Mouse (Mus musculus) adrenal gland, adult 8-10 months (tissue): Measurements from ENCODE around the gene Klf11. TPM values are rescaled to one million over a fixed set of nuclear protein-coding genes. Genes with fewer than 3 reads are reported as not detected.
"Not testable (repeated sequence)": the region's sequence is repeated elsewhere in the genome, so short reads cannot be mapped to it uniquely, and the experiment has no call there.

Experiments
- DNase-seq: peaks from one replicate; pipeline ENCODE4 v3.0.0; 2022
- total RNA-seq, 4 experiments: library from RNA; stranded (reverse); gene quantifications; 2 replicates each; pipeline ENCODE4 v1.2.4; 2022

The Klf11 gene
- total RNA-seq, 4 experiments from 2014 or later = 10.9 to 15.3 (median 13.7) TPM

DNA sequence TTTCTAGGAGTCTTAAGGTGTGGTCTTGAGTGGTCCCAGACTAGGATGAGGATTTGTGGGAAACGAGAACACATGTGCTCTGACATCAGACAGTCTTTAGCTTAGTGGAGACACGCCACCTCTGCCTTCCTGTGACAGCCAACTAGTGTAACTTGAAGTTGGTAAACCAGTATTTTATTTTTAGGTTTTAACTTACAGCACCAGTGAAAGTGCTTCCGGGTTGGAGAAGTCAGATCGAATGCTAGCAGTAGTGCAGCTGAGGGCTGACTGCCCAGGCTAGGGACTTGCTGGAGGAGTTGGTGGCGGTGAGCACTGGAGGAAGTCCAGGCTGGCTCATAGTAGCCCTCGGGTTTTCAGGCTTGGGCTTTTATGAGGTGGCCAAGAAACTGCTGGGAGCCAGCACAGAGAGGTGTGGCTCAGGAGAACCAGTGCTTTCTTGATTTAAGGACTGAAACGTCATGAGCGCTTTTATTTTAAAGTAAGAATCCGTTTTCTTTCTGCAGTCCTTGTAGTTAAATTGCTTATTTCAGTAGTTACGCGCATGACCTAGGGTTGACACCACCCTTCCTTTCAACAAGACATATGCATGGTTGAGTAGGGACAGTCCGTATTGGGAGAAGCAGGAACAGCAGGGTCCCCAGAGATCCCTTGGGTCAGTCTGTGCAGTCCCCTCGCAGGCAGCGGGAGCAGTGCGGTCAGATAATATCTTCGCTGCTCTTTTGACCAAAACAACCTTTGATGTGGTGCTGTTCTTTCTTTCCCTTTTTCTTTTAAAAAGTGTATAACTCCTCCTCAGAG is 3.2 kb downstream of the Klf11 start:
- no peak for DNase-seq

DNA sequence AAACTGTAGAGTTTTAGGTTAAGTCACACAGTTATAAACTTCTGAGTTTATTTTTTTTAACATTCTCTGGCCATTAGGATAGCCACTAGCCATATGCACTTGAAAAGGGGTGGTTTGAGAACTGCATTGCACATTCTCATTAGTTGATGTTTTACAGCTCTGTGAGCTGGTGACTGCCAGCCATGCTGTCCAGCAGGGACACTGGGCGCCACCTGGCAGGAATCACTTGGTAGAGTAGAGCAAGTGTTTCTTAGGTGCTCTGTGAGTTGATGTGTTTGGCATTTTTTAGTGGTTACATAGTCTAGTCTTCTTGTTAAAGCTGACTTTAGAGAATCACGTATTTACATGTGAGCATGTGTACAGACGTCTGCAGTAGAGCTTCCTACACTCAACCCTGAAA is 5.4 kb downstream of the Klf11 start:
- DNase-seq = no peak

DNA sequence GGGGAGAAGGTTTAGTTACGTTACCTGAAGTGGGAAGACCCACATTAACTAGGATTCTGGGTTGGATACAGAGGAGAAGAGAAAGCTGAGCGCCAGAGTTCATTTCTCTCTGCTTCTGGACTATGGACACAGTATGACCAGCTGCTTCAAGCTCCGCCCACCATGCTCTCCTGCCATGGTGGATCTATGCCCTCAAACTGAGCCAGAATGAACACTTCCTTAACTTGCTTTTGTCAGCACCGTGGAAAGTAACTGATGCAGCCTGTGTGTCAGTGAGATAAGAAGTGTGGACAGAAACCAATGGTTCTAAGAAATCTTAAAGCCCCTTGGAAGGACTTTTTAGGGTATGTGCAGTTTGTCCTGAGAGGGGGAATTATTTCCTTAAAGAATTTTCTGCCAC is 7.9 kb downstream of the Klf11 start:
- DNase-seq = no peak

DNA sequence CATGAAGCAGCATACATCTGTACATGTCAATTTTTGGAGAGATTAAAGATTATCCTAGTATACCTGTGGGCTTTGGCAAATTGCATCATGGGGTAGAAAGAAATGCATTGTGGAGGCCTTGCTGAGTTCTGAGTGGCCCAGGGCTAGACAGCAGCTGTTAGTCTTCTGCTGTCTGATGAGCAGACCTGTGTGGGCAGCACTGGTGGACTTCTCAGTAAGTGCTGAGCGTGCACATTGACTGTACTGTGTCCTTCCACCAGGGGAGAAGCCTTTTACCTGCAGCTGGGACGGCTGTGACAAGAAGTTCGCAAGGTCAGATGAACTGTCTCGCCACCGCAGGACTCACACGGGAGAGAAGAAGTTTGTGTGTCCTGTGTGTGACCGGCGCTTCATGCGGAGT is 8.8 kb downstream of the Klf11 start:
- DNase-seq = no peak

DNA sequence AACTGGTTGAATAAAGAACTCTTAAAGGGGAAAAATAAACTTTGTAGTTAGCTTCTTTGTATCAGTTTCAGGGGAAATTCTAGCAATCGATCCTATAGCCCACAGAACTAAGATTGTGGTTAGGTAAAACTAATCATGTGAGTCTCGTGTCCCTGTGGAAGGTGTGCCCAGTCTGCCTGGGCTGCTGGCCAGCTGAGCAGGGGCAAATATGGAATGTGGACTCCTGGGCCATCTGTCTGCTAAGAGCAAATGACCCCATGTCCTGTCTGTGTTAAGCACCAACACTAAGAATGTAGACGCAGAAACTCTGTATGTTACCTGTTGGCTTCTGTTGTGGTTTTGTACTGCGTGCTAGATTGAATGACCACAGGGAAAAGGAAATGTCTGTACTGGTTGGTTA is 10.0 kb downstream of the Klf11 start:
- no peak for DNase-seq

DNA sequence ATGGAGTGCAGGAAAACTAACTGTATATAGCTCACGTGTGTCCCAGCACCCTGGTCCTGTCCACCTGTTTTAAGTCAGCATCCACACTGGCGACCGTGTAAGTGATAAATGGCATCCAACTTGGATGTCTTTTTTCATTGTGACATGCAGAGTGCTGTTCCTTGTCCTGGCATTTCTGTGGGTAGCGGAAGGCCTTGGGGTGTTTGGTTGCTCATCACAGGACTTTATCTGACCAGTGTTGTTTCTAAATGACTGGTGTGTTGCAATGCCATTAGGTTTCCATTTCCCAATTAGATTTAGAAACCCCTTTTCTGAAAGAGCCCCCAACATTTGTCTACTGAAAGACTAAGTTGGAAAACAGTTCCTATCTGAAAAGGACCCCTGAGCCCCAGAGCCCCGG is 11.1 kb downstream of the Klf11 start:
- no peak for DNase-seq

DNA sequence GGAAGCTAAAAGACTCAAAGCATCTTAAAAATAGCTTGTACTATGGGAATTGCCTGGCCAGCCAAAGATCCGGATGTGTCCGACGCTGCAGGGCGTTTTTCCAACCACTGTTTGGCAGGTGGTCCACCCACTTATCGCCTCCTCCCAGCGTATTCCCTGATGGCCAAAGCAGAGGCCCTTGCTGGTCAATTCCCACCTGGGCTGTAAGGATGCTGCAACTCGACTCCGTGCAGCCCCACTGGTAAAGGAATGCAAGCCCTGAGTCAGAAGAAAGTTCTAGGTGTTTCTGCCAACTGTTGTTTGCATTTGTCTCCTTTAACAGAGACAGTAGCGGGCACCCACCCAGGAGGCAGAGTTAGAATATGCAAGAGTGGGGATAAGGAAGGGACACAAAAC is 29.0 kb downstream of the Klf11 start:
- no peak for DNase-seq

DNA sequence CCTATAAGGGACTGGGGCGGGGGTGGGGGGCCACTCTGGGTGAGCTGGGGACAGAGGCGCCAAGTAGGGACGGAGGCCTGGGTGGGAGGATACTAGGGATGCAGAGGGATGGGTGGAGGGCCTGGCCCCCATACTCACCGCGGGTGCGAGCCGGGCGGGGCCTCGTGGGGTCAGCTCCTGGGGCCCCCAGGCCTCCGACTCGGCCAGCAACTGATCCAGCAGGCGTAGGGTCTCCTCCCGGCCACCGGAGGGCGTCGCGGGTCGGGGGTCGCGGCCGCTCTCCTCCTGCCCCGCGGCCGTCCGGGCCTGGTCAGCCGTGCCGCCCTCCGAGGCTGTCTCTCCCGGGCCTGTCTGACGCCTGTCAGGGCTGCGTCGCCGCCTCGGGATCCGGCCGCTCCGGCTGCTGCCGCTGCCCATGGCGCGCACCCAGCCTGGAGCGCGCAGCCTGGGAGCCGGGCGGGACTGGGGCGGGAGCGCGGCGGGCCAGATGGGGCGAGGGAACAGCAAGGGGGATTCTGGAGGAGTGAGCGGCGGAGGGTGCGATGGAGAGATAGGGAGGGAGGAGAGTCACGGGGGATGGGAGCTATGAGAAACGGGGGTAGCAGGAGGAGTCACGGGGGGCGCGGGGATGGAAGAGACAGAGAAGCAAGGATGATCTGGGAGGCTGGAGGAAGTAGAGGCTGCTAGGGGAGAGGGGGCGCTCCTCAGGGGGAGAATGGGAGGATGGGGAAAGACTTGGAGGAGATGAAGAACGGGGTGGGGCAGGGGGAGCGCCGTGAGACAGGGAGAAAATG is 29.6 kb downstream of the Klf11 start:
- no peak for DNase-seq

DNA sequence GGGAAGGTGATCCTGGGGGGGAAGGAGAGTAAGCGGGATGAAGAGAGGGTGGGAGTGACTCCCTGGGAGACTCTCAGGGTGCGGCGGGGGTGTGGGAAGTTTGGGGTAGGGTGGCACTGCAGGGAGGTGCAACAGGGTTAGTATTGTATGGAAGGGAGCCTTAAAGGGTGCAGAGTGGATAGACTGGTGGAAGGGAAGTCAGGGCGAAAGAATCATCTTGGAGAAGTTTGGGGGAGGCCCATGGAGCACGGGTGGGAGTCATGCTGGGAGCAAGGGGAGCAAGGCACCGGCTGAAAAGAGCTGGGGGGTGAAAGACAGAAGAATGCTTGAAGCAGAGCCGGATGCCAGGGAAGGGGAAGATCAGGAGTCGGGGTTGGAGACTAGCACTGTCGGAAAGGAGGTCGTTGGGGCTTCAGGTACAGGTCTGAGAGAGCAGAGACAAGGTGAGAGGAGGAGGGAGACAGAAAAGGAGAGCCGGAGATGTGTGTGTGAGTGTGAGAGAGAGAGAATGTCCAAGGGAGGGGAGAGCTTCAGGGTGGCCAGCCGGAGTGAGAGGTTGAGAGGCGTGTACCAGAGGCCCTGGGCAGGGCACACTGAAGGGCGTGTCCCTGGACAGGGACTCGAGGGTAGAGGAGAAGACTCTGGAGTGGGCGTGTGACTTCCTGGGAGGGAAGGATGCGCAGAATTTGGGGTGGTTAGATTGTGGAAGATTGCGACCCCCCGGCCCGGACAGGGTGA is 30.4 kb downstream of the Klf11 start, which contains the start of gene Cys1:
Cys1 (minus strand) TSS at position 528 of the 738 bp plus-strand sequence.
- DNase-seq = no peak

DNA sequence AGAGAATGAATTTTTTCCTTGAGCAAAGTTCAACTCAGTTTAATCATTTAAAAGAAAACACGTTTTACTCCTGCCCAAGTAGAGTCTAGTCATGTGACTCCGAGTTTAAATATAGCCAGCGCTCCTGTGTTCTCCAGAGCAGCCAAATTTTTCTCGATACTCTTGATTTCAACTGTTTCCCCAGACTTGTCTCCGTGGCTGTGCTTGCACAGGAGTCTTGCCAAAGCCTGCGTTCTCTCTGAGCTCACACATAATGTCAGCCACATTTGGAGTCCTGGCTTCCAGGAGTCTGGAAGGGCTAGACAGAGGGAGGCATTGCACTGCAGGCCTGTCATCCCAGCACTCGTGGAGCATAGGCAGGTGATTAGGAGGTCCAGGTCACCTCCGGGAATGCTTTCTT is 31.5 kb downstream of the Klf11 start:
- DNase-seq = no peak

DNA sequence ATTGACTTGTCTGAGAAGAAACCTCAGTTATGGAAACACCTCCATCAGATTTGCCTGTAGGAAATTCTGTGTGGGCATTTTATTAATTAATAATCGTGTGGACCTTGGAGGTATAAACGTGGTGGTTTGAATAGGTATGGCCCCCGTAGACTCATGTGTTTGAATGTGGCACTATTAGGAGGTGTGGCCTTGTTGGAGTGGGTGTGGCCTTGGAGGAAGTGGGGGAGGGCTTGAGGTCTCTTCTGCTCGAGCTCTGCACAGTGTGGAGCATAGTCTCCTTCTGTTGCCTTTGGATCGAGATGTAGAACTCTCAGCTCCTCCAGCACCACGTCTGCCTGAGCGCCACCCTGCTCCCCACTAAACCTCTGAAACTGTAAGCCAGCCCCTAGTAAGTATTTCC is 32.4 kb downstream of the Klf11 start:
- no peak for DNase-seq

DNA sequence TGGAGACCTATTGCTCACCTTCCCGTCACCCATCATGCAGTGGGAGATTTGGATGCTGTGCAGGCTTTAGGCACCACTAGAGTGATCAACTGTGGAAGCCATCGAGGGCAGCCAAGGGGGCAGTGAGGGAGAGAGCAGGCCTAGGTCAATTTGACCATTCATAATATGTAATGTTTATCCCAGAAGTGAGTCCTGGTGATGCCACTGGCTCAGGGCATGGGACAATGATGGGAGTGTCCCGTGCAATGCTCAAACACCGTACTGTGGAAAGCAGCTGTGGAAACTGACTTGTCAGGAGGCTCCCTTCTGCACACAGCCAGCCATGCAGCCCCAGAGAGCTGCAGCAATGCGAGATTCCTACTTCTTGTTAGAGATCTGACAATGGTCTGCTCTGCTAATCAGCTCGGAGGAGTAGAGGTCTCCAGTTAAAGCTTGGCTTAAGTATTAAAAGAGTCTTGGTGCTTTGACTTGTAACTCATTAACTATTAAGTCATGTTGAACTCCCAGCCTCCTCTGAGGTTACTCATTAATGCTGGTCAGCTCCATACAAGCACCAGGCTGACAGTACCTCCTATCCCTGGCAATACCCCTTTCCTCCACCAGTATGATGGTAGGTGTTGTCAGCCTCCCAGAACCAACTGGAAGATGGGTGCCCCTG is 35.1 kb downstream of the Klf11 start:
- no peak for DNase-seq

DNA sequence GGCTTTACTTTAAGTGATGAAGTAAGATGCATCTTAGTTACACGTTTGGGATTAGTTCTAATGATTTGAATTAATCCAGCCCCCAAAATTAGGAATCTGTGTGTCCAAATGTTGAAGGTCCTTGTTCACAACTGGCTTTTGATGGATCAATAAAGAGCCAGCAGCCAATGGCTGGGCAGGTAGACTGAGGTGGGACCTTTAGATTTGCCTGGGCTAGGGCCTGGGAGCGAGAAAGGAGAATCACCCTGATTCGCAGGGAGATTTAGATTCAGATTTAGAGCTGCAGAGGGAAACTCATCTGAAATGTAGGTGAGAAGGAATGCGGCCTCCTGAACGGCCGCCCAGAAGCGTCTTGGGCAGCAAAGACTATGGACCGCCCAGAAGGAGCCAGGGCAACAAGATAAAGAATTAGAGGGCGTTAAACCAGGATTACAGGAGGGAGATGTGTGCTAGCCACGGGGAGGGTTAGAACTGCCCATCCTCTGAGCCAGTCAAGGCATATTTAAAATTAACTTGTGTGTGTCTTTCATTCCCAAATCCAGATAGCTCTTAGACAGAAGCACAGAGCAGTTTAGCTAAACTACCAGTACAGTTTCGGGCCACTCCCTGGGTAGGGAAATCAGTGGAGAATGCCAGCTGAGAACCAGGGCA is 35.7 kb downstream of the Klf11 start:
- no peak for DNase-seq

DNA sequence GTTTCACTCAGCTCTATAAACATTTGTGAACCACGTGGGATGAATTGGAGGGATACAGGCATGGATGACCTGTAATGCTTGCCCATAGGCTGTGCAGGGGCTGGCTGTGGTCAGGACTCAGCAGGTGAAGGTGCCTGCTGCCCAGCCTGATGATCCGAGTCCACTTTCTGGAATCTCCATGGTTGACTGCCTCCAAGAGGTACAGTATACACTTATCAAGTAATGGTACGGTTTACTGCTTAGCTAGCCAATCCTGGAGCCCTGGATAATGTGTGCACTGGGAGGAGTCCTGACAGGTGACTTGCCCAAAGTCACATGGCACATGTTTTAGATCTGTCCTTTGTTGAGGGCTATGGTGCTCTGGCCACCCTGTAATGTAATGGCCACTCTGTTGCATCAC is 39.3 kb downstream of the Klf11 start:
- no peak for DNase-seq

DNA sequence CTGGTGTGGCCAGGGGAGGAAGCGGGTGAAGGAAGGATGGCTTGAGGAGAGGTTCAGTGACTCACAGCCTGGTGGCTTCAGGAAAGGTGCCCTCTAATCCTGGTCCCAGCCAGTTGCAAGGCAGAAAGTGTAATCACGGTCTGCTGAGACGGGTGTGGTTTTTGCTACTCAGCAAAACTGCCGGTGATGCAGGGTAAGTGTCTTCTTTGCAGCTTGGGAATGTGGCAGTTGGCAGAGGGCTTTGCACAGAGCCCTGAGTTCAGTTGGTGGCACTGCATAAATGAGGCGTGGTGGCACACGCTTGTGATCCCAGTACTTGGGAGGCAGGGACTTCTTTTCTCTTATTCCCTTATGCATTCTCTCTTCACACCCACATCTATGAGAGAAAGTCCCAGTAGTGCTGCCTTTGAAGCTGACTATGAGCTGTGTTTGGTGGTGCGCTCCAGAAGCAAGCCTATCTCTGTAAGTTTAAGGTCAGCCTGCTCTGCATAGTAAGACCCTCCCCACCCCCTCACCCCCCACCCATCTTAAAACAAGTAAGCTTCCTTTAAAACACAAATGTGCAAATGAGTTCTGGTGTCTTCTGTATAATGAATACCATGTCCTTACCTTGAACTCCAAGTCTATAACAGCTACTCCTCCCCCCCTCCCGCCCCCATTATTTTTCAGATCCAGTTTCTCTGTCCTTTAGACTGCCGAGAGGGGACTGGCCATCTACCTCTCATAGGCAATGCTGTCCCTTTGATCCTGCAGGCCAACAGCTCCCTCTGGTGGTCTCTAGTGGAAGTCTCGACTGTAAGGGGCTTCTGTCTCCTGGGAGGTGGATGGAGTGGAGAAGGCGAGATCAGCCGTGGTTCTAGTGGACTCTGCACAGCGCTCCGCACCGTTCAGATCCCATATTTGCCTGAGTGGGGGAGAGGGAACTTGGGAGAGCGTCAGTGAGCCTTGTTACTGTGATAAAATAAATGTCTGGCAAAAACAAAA is 45.7 kb downstream of the Klf11 start:
- peak; percentile 74 for DNase-seq

DNA sequence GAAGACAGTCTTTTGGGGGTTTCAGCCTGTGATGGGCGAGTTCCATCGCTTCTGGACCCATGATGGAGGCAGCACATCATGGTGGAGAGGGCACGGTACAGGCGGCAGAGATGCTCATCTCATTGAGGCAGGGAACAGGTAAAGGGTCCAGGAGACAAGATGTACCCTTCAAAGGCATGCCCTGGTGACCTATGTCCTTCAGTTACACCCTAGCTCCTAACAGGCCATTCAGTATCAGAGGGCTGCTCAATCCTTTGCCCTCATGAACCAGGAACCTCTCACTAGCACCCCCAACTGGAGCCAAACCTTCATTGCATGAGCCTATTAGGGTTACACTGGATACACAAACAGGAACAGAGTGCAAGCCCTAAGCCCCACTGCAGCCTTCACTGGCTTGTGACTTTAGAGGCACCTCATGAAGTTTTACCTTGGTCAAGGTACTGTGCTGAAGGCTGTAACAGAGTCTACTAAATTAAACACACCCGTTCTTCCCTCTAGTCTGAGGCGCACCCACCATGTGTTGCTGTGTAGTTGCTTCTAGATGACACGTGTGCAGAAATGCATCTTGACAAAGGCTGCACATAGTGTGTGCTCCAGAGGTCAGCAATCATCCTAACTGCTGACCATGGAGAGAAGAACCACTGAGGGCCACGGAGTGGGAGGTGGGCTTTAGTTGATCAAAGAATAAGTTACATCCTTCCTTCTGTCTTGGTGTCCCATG is 46.6 kb downstream of the Klf11 start:
- no peak for DNase-seq

DNA sequence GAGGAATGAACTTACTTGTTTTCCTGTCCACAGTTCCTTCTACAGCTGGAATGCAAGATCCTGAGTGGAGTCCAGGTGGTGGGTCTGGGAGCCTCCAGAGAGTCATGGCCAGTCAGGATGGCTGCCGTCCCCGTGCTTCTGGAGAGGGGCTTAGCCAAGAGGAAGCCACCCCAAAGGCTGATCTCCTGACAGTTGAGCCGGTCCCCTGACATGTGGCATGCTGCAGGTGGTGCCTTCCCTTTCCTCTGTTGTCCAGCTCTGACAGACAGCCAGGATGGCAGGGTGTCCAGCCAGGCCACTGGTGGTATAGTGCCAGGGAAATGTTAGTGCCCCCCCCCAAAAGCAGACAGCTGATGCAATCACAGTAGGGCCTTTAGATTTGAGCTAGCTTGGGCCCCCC is 47.4 kb downstream of the Klf11 start:
- DNase-seq = no peak

DNA sequence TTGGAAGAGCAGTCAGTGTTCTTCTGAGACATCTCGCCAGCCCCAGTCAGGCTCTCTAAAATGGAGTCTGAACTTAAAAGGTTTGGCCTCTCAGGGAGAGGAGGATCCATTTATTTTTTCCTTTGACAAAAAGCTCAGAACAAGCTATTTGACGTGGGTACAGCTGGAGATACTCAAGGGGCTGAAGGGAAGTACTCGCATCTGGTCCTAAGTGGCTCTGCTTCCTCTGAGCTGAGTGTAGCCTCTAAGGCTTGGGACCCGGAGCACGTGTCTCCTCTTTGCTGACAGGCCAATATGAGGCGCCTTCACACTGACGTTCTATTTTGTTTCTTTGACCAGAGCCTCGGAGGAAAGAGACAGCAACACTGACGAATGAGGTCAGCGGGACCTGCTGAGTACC is 48.5 kb downstream of the Klf11 start:
- no peak for DNase-seq

DNA sequence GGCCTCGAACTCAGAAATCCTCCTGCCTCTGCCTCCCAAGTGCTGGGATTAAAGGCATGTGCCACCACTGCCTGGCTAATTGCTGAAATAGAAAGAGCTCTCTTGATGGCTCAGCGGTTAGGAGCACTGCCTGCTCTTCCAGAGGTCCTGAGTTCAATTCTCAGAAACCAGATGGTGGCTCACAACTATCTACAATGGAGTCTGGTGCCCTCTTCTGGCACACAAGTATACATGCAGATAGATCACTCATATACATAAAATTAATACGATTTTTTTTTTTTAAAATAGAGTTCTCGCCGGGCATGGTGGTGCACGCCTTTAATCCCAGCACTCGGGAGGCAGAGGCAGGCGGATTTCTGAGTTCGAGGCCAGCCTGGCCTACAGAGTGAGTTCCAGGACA is 50.5 kb downstream of the Klf11 start:
- DNase-seq = not testable (repeated sequence)

DNA sequence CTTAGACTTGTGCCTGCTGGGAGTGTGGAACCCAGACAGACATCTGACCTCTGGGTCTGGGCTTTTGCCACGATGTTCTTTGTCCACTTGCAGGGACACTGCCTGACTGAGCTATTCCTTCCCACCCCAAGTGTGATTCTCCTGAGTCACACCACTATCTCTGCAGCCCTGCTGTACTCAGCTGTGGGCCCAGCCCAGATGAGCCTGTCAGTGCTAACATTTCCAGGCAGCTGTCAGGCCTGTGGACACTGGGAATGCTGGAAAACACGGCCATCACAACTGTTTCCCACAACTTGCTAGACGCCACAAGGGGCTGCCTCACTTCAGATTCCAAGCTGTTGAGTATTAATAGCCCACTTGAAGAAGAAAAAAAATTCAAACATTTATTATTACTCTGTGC is 51.9 kb downstream of the Klf11 start:
- no peak for DNase-seq
